Mouse (Mus musculus) C3H10T1/2 (cell line): Measurements from ENCODE around the gene Cs. TPM values are rescaled to one million over a fixed set of nuclear protein-coding genes. Genes with fewer than 3 reads are reported as not detected.

Source experiments
- polyA plus RNA-seq, 2 experiments: library from polyadenylated mRNA; unstranded; fragments of >200 nt; fragmentation: generic; extraction: Trizol; gene quantifications; one replicate each; pipeline ENCODE4 v1.2.1; 2012; ENCODE audit warnings: missing spikeins in 2 of 2

Cs gene
- 100 to 1,000 TPM; 126 to 134 TPM for polyA plus RNA-seq

DNA sequence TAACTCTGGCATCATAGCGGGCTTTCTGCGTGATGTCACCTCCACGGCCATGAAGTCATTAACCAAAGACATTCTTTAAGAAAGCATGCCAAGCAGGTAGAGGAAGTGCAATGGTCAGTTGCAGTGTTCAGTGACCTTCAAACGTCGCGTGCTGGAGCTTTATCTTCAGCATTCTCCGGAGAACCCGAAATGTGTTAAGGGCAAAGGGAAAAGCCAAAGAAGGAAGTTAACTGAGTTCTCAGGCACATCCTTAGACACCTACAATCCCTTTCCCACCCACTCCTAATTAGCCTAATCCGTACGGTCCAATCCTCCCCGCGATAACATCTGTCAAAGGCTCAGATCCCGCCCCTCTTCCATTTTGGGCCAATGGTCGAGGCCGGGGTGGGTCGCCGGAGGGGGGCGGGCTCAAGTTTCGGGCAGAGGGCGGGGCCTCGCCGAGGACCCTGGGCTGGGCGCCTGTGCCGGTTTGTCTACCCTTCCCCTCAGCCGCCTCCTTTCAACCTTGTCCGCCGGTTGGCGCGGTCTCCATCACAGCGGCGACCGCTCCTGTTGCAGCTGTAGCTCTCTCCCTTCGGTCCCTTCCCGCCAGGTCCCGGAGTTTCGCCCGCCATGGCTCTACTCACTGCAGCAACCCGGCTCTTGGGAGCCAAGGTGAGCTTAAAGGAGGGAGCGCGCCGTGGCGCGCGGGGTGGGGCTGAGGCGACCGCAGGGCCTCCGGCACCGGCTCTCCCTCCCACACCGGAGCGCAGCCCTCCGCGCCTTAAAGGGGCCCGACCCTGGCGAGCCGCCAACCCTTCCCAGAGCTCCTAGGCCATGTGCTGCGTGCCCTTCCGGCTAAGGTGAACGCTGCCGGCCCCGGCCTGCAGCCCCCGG lies at the start of gene Cs:
Gene Cs, plus strand, starts transcription at position 429 of the 876 bp plus-strand sequence.

DNA sequence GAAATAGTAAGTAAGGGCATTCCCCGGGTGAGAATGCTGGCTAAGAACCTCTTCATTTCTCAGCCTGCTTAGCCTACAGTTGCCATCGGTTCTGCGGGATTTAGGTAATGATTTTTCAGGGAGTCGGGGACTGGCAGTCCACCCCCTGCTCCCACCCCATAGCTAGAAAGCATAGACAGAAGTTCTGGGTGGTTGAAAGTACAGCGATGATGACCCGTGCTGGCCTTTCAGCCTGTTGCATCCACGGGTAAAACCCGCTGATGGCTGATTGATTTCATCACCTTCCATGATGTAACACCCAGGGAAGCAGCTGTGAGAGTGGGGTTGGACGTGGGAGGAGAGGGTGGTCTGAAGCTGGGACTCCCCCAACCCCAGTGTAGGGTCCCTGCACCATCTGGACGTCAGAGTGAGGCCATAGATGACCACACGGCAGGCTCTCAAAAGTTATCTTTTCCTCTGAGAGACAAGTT lies 38.8 kb upstream of the Cs start, which contains the start of gene Il23a:
Gene Il23a, minus strand, starts transcription at position 51 of the 470 bp plus-strand sequence.

DNA sequence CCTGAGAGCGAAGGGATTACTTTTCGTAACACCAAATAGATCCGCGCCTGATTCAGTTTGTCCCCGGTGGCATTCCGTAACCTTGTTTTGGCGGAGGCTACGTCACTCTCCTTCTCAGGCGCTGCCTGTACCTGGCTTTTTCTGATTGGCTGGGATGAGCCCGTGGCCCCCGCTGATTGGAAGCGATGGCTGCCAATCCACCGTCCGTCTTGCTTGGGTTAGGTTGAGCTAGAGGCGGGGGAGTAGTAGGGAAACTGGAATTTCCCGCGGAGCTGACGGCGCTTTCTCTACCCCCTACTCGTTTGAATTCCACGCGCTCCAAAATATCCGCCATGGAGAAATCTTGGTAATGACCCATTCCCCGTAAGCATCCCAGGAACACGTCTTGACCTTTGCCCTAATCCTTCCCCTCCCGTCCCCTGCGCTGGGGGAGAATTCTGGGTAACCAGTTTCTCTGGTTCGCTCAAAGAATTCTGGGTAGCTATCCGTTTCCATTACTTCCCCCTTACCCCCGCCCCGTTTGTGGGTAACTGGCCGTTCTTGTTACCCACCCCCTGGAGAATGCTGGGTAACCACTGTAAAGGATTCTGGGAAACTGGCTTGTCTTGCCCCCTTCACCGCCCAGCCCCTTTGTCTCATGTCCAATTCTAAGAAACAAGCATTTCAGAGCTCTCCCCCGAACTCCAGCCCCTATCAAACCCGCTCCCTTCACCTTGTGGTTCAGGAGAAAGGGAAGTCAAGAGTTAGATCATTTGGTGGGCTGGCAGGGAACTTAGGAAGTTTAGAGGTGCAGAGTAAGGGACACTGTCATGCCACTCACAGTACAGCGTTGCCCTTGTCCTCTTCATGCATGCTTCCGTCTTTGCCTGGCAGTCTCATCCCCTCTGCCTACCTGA lies 34.2 kb upstream of the Cs start, which contains the start of gene Pan2:
Gene Pan2, plus strand, starts transcription at position 210 of the 896 bp plus-strand sequence.

GRCm38 (mm10) chr10:128322141-128323108 lies 15.1 kb upstream of the Cs start, which contains the start of gene Cnpy2:
Gene Cnpy2, plus strand, starts transcription at chr10:128322459.

GRCm38 (mm10) chr10:128368402-128369217 lies 31.1 kb downstream of the Cs start, which contains the start of gene Coq10a:
Gene Coq10a, minus strand, starts transcription at chr10:128368997.

GRCm38 (mm10) chr10:128376455-128377211 lies 39.1 kb downstream of the Cs start, which contains the start of gene Ankrd52:
Gene Ankrd52, plus strand, starts transcription at chr10:128377115.

GRCm38 (mm10) chr10:128401056-128401455 lies 63.5 kb downstream of the Cs start, which contains the start of gene Slc39a5:
Gene Slc39a5, minus strand, starts transcription at chr10:128401229.

GRCm38 (mm10) chr10:128411211-128412054 lies 73.9 kb downstream of the Cs start, which contains the start of the genes Nabp2 and Rnf41:
Gene Nabp2, minus strand, starts transcription at chr10:128411492.
Gene Rnf41, plus strand, starts transcription at chr10:128411657.

Other genes with a start within 250 kb of the Cs start
- gene Baz2a, start 246.2 kb upstream of the Cs start, polyA plus RNA-seq, result 1 to 10 TPM in 1 of 2 experiments, under 1 TPM in 1; 0.94 to 8.9 TPM
- gene Rbms2, start 157.4 kb upstream of the Cs start, polyA plus RNA-seq, result 100 to 1,000 TPM in 1 of 2 experiments, 10 to 100 TPM in 1; 52.3 to 119 TPM
- 1 to 10 TPM; 3.1 to 3.2 TPM for gene Gls2, start 143.3 kb upstream of the Cs start, polyA plus RNA-seq
- gene Spryd4, start 125.9 kb upstream of the Cs start, polyA plus RNA-seq, result 10 to 100 TPM in 1 of 2 experiments, 1 to 10 TPM in 1; 6.2 to 11.1 TPM
- gene Mip, start 111.9 kb upstream of the Cs start, polyA plus RNA-seq, result not detected
- gene Timeless, start 105.7 kb upstream of the Cs start, polyA plus RNA-seq, result 10 to 100 TPM in 1 of 2 experiments, 1 to 10 TPM in 1; 7.9 to 10.5 TPM
- gene Apon, start 83.6 kb upstream of the Cs start, polyA plus RNA-seq, result under 1 TPM; 0.15 to 0.21 TPM
- not detected for gene Apof, start 69.1 kb upstream of the Cs start, polyA plus RNA-seq
- gene Stat2, start 67.2 kb upstream of the Cs start, polyA plus RNA-seq, result 10 to 100 TPM in 1 of 2 experiments, 1 to 10 TPM in 1; 1.4 to 16.2 TPM
- not detected for gene Il23a, start 39.0 kb upstream of the Cs start, polyA plus RNA-seq
- gene Pan2, start 34.4 kb upstream of the Cs start, polyA plus RNA-seq, result 10 to 100 TPM in 1 of 2 experiments, 1 to 10 TPM in 1; 1.8 to 14.3 TPM
- gene Cnpy2, start 15.3 kb upstream of the Cs start, polyA plus RNA-seq, result 100 to 1,000 TPM in 1 of 2 experiments, 10 to 100 TPM in 1; 94.1 to 341 TPM
- 10 to 100 TPM; 14.3 to 38.1 TPM for gene Coq10a, start 31.3 kb downstream of the Cs start, polyA plus RNA-seq
- gene Ankrd52, start 39.4 kb downstream of the Cs start, polyA plus RNA-seq, result 10 to 100 TPM in 1 of 2 experiments, 1 to 10 TPM in 1; 3.8 to 14.4 TPM
- gene Slc39a5, start 63.5 kb downstream of the Cs start, polyA plus RNA-seq, result under 1 TPM in 1 of 2 experiments, not detected in 1; 0.08 TPM
- gene Nabp2, start 73.8 kb downstream of the Cs start, polyA plus RNA-seq, result 100 to 1,000 TPM; 126 to 174 TPM
- 10 to 100 TPM; 15.9 to 29.8 TPM for gene Rnf41, start 73.9 kb downstream of the Cs start, polyA plus RNA-seq
- 100 to 1,000 TPM in 1 of 2 experiments, 10 to 100 TPM in 1; 20.1 to 111 TPM for gene Smarcc2, start 121.5 kb downstream of the Cs start, polyA plus RNA-seq
- gene Myl6, start 156.4 kb downstream of the Cs start, polyA plus RNA-seq, result 1,000 to 10,000 TPM; 2,019 to 2,698 TPM
- gene Myl6b, start 161.0 kb downstream of the Cs start, polyA plus RNA-seq, result 10 to 100 TPM in 1 of 2 experiments, 1 to 10 TPM in 1; 8.1 to 11.2 TPM
- 10 to 100 TPM; 15.5 to 43.1 TPM for gene Esyt1, start 188.1 kb downstream of the Cs start, polyA plus RNA-seq
- 10 to 100 TPM in 1 of 2 experiments, 1 to 10 TPM in 1; 8.7 to 13.7 TPM for gene Zc3h10, start 210.0 kb downstream of the Cs start, polyA plus RNA-seq
- gene Rpl41, start 211.6 kb downstream of the Cs start, polyA plus RNA-seq, result over 10,000 TPM; 19,565 to 33,335 TPM
- gene Pa2g4, start 228.3 kb downstream of the Cs start, polyA plus RNA-seq, result 100 to 1,000 TPM in 1 of 2 experiments, 10 to 100 TPM in 1; 89.5 to 139 TPM